7 mouse cellular contexts compared by ENCODE assay signal in the genomic region with DNA sequence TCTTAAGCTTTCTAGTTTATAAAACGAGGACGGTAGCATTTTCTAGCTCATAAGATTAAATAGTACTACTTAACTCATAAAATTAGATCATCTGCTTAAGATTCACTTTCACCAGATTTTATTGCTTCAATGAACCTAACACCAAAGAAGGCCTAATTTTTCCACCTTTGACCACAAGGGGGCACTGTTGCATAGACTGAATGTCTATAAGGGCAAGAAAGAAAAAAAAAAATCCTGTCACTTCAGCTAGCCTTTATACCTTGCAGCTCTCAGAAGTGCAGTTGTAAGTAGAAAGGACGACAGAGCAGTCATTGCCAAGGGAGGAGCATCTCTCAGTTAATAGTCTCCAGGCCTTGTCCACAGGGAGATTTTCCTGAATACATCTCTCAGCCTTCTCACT.
DNase-seq lines count a peak whose midpoint lies in the region; ATAC-seq lines count a peak whose summit lies in the region.

No protein-coding gene starts in this region.

- peak; percentile 53 for DNase-seq in 3T3-L1 (ENCODE audit: low read depth, low spot score)
- peak; percentile 57 for DNase-seq in CD4-positive helper T cell, adult 2 months (ENCODE audit: low read depth, low spot score)
- DNase-seq in c-Kit-positive CD71-negative TER-119-negative erythroid progenitor cells, embryonic 14.5 days (ENCODE audit: low read depth) = peak; percentile 60
- DNase-seq in forelimb bud, embryonic 11.5 days (ENCODE audit: low read depth, low spot score) = peak; percentile 58
- DNase-seq in layer of hippocampus, postnatal 10 days (ENCODE audit: low spot score in 2 of 2) = peak; percentile 80 to 84
- DNase-seq in right cerebral cortex, postnatal 36 days (ENCODE audit: low spot score in 2 of 2) = peak; percentile 31 to 34

- peak; percentile 47; the same call in 1 of the 2 replicates for ATAC-seq in megakaryocyte, adult 5-6 weeks (ENCODE audit: poor library complexity, severe bottlenecking)

Comparison
In these comparisons a context has a peak if more than half of its experiments do, and no peak if none do; other contexts are left out.
1. Peak in every context shown above with its lines: DNase-seq and ATAC-seq.